Mouse (Mus musculus) kidney, adult 8-10 months (tissue): Measurements from ENCODE around the gene Lix1.
A peak's percentile ranks its signal among the peaks of the same experiment; 100 is the strongest.
"Not testable (repeated sequence)": the region's sequence is repeated elsewhere in the genome, so short reads cannot be mapped to it uniquely, and the experiment has no call there.

ENCODE experiments used
- DNase-seq, 2 experiments: peaks; one replicate each; pipeline ENCODE4 v3.0.0; 2022

Gene Lix1

DNA sequence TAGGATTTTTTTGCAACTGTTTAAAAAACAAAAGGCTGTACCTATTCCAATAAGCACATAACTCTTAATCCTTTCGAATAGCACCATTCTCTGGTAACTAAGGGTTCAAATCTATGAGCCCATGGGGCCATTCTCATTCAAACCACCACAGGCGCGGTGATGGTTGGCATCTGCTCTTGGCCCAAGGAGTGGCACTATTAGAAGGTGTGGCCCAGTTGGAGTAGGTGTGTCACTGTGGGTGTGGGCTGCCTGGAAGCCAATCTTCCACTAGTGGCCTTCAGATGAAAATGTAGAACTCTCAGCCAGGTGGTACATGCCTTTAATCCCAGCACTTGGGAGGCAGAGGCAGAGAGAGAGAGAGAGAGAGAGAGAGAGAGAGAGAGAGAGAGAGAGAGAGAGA lies 11.7 kb downstream of the Lix1 start:
- no peak for DNase-seq

DNA sequence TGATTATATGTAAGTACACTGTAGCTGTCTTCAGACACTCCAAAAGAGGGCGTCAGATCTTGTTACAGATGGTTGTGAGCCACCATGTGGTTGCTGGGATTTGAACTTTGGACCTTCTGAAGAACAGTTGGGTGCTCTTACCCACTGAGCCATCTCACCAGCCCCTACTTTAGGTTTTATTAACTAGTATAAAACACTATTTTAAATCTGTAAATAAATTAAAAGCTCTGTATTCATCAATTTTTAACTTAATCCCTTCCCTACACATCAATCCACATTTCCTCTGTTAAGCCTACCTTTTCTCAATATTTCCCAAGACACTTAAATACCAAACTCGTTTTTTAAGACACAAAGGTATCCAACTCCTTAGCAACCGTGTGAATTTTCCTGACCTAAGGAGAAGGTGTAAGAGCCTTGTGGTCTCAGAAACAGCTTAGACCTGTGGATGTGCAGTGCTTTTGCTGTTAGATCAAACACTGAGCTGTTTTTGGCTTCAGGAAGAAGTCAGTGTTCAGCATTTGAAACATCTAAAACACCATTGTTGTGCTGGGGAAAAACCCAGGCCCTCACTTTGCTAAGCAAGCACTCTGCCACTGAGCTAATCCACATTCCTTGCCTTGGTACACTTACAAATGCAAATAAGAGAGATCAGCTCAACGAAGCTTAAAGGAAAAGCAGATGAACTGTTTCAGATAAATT lies 22.3 kb downstream of the Lix1 start:
- no peak for DNase-seq

DNA sequence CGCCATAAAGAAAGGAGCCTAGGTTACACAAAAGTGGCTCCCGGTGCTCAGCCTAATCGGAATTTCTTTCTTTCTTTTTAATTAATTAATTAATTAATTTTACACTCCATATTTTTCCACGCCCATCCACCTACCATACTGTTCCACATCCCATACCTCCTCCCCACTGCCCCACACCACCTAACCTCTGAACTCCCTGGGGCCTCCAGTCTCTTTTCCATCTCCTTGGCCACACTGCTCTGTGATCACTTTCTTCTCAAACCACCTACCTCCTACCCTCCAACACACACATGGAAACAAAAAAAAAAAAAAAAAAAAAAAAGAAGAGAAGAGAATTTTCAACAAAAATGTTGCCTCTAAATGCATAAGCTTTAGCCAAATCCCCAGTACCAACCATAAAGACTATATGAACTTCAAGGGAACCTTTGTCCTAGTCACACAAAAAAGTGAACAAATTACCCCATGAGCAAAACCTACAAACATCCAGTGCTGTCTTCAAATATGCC lies 22.9 kb downstream of the Lix1 start:
- DNase-seq: no peak

DNA sequence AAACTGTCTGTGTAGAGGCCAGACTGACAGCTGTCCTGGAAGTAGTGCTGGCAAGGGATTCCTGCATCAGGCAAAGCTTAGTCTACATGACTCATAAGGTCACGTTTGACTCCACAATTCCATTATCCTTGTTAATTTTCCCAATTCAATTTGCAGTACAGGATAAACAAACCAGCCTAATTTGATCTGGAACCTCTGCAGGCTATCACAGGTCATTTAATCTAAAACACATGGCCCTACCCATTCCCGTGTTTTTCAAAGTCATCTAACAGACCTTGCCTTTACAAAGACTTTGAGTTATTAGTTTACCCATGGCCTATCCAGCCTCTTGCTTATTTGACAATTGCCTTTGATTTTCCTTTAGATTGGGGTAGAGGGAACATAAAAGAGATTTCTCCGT lies 23.4 kb downstream of the Lix1 start:
- DNase-seq: no peak

DNA sequence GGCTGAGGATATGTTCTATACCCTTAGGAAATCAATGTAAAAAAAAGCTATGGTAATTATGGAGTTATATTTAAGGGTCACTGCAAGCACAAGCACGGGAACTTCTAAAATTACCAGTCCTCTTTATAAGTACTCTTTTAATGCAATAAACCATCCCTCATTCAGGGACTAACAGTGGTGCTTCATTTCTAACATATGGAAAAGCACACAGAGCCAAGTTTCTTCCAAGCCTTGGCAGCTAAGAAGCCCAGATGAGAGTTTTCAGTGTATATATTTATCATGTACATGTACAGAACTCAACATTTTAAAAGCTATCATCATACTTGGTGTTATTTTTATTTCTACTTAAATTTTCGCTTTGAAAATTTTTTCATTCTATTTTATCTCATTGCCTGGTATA lies 26.4 kb downstream of the Lix1 start:
- DNase-seq: no peak

DNA sequence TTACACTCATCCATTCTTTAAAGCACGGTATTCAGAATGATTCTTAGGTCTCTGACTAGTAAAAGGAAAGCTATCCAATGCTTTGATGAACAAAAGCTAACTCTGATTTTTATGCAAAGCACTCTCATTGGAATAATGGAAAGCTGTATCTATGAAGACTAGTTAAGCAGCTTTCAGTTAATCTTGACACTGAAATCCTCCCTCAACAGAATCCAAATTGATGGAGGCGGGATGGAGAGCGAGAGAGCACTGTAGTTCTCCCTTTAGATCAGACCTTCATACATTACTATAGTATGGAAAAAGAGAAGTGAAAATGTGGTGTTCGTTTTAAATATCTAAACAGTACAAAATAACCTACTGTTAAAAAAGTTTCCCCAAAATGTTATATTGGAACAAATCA lies 31.2 kb downstream of the Lix1 start:
- no peak for DNase-seq

DNA sequence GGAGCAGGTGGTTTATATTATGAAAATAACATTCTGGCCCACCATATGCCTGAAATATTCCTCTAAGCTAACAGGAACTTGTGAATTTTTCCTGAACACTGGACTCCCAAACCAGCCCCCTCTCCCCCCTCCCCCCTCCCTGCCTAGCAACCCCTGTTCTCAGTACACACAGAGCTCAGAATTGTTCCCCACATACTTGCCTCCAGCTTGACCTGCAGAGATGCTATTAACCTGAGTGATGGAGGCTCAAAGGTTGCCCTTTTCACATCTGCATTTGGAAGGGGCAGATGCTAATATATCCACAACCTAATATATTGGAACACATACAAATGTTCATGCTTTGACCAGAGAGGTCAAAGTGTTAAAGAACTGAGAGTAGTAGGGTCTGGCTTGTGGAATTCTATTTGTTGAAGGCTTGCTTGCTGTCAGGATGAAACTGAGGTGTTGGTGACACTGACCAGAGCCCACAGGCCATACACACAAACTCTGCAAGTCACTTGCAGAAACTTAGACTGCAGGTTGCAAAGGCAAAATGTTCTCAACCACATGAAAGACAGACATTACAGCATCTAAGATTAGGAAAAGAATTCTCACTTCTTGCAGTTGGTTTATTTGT lies 36.2 kb downstream of the Lix1 start:
- DNase-seq: no peak

DNA sequence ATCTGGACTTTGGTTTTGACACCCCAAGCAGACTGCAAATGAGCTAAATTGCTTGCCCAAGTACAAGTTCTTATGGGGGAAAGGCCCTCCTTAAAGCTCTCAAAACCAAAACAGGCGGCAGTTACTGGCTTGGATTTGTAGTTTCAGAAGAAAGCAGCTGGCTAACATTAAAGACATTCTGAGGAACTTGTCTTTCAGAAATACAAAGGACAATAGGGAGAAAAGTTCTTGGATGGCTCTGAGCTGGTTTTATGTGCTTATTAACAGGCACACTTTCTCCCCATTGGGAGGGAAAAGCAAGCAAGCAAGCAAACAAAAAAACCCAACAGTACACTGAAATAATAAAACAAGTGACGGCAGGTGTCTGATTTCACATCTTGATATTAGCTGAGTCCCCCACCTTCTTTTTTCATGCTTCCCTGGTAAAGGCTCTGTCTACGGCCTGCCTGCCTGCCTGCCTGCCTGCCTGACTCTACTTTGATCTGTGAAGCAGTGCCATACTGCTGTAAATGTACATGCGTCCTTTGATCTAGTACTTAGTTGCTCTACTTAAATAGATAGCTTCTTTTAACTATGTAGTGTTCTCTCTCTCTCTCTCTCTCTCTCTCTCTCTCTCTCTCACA lies 39.5 kb downstream of the Lix1 start:
- no peak for DNase-seq

DNA sequence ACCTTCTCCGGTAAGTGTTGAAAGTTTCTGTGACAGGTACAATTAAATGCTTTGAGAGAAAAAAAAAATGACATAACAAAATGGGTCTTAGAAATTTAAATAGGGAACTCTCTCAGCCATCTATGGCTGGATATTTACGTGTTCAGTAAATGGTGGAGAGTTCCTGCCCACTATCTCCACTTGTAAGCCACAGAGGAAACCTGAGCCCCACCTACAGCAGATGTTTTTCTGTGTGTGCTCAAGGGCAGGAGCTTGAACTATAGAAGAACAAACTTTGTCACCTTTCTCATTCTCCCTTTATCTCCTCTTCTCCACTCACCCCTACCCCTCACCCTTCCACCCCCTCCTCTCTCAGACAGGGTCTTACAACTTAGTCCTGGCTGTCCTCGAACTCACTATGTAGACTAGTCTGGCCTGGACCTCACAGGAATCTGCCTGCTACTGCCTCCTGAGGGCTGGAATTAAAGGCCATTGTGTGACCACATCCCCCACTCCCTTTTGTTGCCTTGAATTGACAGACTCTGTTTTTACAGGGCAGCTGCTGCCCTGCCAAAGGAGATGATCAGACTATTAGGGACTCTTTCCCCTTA lies 41.9 kb downstream of the Lix1 start:
- DNase-seq: no peak

DNA sequence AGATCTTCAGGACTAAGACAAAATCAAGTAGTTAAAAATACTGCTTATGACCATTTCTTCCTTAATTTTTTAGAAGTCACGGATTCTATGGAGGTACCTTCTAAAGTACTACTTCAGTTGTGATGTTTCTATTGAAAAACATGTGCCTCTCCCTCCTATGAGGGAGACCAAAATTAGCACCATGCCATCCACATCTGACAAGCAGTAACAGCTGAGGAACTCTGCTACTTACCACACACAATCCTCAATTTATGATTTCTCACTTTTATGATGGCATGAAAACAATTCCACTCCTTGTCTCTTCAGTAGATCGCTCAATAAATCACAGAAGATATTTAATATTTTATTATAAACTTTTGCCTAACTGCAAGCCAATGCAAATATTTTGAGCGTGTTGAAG lies 44.2 kb downstream of the Lix1 start:
- no peak for DNase-seq

DNA sequence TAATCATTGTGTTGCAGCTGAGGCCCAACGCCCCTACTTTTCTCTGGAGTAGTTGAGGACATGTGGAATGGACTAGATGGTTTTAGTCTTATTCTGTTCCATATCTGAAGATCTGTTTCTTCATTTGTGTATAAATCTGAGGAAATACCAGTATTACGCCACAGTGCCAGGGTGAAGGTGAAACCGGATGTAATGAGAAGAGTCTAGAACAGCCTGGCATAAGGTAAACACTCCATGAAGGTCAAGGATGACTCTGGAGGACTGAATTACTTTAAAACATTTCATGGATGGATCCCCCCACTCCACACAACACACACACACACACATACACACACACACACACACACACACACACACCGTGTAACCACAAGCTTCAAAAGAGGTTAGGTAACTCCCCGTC lies 45.3 kb downstream of the Lix1 start:
- no peak for DNase-seq

DNA sequence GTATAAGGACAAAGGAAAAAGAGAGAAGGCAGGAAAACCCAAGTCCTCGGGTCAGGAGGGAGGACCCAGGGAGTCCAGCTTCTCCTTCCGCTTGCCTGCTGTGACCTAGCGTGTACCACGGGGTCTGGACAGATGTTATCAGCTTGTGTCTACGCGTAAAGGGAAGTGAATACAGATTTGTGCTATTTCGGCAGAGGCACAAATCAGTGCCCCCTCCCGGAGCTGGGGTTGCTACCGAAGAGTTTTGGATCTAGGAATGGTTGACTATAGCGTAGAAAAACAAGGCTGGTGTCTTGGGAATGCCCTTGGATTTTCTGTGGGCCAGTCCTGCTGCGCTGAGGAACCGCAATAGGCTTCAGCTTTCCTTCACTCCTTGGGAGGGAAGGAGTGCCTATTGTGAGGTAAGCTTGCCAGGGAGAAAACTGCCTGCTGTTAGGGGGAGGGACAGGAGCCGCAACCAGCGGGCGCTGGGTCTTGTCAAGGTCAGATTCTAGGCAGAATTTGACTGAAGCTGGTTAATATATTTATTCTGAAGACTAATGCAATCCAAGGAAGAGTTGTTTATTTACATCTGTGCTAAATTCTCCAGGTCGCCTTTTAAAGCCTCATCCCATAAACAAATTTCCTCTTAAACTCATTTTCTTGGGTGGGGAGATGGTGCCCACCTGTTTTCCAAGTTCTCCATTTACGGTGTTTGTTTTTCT lies 46.4 kb downstream of the Lix1 start:
- peak; percentile 47 to 58 for DNase-seq

DNA sequence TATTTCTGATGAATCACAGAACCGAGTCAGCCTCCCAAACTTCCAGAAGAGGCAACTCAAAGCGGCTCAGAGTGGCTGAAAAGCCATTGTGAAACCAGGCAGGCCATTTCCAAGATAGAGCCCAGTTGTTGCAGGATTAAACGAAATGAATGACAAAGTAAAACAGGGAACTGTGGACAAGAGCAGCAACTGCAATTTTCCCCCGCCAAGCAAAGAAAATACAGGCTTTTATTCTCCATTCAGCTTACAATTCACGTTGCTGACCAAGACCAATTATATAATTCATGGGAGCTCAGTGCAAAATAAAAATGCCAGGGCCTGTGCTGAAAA lies 46.9 kb downstream of the Lix1 start:
- peak in 1 of 2 experiments; percentile 5 for DNase-seq

DNA sequence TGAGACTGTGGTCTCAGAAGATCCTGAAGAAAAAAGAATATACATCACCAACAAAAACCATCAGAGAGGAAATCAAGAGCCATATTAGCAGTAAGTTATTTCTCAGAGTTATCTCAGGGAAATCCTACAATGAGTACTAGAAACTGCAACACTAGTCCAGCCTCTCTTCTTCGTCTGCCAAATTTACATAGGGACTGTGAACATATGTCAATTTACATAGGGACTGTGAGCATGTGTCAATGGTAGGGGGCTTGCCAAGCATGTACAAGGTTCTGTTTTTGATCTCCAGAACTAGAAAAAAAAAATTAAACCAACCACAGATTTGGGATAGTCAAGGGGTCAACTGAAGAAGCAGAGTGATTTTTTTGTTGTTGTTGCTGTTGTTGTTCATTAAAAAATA lies 48.6 kb downstream of the Lix1 start:
- no peak for DNase-seq

DNA sequence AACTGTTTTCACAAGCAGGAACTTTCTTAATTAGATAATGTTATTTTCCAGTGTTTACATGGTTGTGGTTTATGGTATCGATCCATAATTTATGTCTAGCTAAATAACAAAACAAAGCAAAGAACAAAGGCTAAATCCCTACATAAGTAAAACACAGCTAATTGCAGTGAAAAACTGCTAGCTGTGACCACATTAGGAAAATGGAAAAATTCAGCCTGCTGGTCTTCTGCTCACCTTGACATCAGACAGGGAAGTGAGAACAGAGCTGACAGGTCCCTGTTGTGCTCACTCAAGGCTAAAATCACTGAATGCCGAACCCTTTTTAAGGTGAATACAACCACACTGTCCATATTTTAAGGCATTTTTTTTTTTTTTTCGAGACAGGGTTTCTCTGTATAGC lies 50.1 kb downstream of the Lix1 start:
- no peak for DNase-seq

DNA sequence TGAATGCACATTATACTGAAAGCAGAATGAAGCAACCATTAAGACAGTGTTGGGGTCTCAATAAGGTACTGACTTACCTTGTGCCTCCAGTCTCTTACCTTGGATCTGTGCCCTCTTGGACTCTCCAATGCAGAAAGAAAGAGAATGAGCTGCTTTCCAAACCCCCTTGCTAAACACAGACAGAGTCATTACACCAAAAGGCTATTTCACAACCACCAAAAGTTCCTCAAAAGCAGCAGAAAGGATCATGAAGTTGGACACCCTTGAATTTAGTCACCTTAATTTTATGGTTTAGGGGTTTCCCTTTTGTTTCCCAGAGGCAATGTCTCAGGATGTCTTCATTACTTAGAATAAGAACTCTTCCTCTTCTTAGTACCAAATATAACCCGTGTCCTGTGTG lies 52.1 kb downstream of the Lix1 start:
- DNase-seq: no peak

DNA sequence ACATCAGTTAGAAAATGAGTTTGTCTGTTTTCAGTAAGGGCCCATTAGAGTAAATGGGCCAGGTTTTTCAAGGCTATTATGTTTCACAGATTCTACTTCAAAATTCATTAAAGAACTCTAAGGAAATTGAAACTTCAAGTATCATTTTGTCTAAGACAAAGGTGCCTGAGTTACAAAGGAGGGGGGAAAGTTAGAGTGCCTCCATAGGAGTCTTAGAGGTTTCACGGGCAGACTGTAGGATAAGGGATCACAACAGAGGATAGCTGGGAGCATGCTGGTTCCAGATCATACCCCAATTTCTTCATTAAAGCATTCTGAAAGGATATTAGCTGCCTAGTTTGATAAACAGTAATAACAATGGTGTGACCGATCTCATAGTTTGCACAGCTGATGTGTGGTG lies 83.3 kb downstream of the Lix1 start:
- DNase-seq: no peak

DNA sequence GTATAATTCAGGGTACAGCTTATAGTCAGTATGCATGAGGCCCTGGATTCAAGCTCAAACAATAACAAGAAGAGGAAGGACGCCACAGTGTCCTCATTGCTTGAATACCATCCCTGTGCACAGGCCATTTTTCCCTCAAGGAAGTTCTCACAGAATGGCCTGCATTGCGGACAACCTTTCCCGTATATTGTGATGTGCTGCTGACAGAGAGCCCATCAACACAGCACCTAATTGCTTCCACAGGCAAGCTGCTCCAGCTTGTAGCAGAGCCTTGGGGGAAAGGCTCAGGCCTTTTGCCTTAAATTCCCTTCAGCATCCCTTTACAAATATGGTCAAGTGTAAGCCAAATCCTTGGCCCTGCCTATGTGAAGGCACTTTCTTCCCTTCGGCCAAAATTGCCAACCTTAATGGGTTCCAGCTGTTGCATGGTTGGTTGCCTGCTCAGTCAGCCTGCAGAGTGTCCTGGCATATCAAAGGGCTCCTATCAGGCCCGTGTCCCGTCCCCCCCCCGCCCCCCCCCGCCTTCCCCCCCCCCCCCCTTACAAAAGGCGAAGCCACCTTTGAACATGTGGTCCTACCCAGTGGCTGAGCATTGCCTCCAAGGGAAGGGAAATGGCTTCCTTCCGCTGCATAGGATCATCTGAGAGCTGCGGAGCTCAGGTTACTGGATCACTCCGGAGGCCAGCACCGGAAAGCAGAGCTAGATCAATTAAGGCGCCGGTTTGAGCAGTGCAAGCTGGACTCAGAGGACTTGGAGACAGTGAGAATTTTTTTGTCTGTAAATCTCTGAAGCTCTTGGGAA lies 88.5 kb downstream of the Lix1 start:
- DNase-seq: peak; percentile 19 to 21

DNA sequence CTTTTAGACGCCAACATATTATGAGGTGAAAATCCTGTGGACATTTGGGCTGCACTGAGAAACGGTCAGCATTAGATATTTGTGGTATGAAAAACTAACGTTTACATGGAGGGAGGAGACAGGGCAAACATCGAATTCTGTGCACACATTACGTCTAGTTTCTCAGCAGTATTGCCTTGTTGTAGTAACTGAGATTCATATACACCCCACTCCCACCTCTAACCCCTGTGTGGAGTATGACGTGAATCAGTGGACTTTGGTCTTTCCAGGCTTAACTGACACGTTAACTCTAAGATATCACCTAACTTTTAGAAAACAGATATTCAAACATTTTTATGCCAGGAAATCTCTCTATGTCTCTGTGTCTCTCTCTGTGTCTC lies 89.1 kb downstream of the Lix1 start:
- DNase-seq: no peak

DNA sequence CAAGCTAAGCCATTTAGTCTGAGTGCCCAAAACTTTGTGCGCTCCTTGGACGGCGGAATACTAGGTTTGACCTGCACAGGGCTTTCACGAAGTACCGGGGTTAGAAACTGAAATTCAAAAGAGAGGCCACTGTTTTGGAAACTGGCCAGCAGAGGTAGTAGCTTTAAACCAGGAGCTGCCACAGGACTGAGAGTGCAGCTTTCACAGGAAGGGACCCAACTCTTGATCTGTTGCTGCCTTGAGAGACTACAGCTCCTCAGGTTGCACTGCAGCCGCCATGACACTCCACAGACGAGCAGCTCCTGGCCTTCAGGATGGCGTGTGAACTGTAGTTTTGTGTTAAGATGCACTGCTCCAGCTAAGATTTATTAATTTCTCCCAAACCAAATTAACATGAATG lies 89.6 kb downstream of the Lix1 start:
- no peak for DNase-seq

DNA sequence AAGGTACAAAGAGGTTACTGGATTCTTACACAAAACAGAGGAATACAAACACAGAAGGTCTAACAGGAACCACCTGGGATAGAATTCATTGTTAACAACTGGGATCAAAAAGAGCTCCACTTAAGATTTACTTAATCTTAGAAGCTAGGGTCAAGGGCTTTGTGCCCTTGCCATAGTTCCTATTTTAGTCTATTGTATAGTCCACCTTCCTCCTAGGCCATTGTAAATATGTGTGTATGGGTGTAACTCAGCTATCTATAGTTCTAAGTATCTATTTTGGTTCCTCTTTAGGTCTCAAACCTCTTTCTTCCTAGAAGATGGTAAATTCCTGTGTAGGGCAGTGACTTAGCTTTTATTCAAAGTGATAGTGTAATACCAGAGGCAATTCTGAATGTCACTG lies 93.8 kb downstream of the Lix1 start:
- not testable (repeated sequence) for DNase-seq

DNA sequence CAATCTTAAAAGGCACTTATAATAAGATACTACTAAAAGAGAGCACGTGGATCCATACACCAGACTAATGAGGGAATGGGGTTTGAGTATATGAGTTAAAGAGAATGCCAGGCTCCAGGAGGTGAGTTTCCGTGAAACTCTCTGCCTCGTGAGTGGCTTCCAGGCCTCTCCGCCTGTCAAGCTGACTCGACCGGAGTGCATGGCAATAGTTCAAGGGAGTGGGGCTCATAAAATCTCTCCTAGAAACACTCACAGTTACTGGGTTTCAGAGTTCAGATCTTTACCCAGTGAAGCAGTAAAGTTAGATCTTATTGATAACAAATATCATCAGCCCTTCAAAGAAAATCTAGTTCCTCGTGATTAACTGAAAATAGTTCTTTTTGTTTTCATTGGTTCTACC lies 94.3 kb downstream of the Lix1 start:
- no peak for DNase-seq

DNA sequence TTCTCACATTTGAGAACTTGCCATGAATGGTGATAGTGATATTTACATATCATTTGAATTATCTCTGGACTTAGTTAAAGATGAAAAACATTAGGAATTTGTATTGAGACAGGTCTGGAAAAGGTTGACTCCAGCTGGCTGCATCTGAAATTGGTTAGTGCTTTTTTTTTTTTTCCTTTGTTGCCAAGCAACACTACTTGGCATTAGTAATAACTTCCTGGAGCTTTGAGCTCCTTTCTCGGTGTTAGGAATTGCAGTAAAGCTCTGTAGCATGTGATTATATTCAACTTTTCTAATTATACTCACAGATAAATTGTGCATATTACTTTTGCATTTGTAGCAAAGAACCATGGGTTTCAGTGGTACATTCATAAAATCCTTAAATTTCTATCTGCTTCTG lies 96.4 kb downstream of the Lix1 start:
- DNase-seq: peak in 1 of 2 experiments; percentile 18
